In genomic region chr7:28373891-28374495, GRCm38 (mm10) we compare ENCODE assay signal across 8 mouse cellular contexts. TPM values are rescaled to one million over a fixed set of nuclear protein-coding genes. Genes with fewer than 3 reads are reported as not detected.
DNase-seq lines count a peak whose midpoint lies in the region; ATAC-seq and TF ChIP-seq lines count a peak whose summit lies in the region.

No protein-coding gene starts in this region.

- no peak for TF ChIP-seq POLR2A in ES-Bruce4 (IDR thresholded peaks at IDR 0.05; ENCODE audit: insufficient read depth, low read length)

- no peak for TF ChIP-seq EP300 in ES-Bruce4 (IDR thresholded peaks at IDR 0.05; ENCODE audit: insufficient read depth, low read depth, low read length)

- H3K9ac ChIP-seq in ES-Bruce4 (ENCODE audit: low read depth, poor library complexity, severe bottlenecking), result no peak overlapping the region
- peak overlapping the region; percentile 54 for H3K9ac ChIP-seq in embryonic facial prominence, embryonic 13.5 days
- H3K9ac ChIP-seq in liver, embryonic 12.5 days, result no peak overlapping the region

- no peaks in the 10 kb centered on the region for H3K27me3 ChIP-seq in ES-Bruce4 (ENCODE audit: control insufficient read depth, insufficient read depth, low read length, poor library complexity, severe bottlenecking)
- H3K27me3 ChIP-seq in embryonic facial prominence, embryonic 13.5 days, result no peaks in the 10 kb centered on the region
- peaks cover 18% of the 10 kb centered on the region for H3K27me3 ChIP-seq in liver, embryonic 12.5 days (replicated peaks)

- peaks cover 4% of the 10 kb centered on the region for H3K36me3 ChIP-seq in ES-Bruce4 (ENCODE audit: control insufficient read depth, insufficient read depth, low read length, poor library complexity, severe bottlenecking)
- peaks cover 26% of the 10 kb centered on the region for H3K36me3 ChIP-seq in embryonic facial prominence, embryonic 13.5 days
- H3K36me3 ChIP-seq in liver, embryonic 12.5 days, result peaks cover 15% of the 10 kb centered on the region

- 0 out of 2 replicates have a peak overlapping the region, but pooled peaks have one; percentile 9 for H3K4me2 ChIP-seq in embryonic facial prominence, embryonic 13.5 days
- peak overlapping the region; percentile 94; the same call in 1 of the 2 replicates for H3K4me2 ChIP-seq in liver, embryonic 12.5 days

- peaks cover 5% of the 10 kb centered on the region for H3K4me1 ChIP-seq in ES-Bruce4 (ENCODE audit: control insufficient read depth, insufficient read depth, low read length)
- peaks cover 59% of the 10 kb centered on the region for H3K4me1 ChIP-seq in embryonic facial prominence, embryonic 13.5 days
- H3K4me1 ChIP-seq in liver, embryonic 12.5 days, result peaks cover 84% of the 10 kb centered on the region

- H3K4me3 ChIP-seq in ES-Bruce4 (ENCODE audit: low read depth, low read length), result no peak overlapping the region
- H3K4me3 ChIP-seq in embryonic facial prominence, embryonic 13.5 days, result no peak overlapping the region
- H3K4me3 ChIP-seq in liver, embryonic 12.5 days, result no peak overlapping the region

- no peaks in the 10 kb centered on the region for H3K9me3 ChIP-seq in ES-Bruce4 (replicated peaks; ENCODE audit: control insufficient read depth, insufficient read depth, low read length, poor library complexity, severe bottlenecking)
- no peaks in the 10 kb centered on the region for H3K9me3 ChIP-seq in embryonic facial prominence, embryonic 13.5 days
- H3K9me3 ChIP-seq in liver, embryonic 12.5 days (replicated peaks), result no peaks in the 10 kb centered on the region

- H3K27ac ChIP-seq in ES-Bruce4 (ENCODE audit: insufficient read depth, low read length), result 0 out of 2 replicates have a peak overlapping the region, but pooled peaks have one; percentile 39
- peak overlapping the region; percentile 97 for H3K27ac ChIP-seq in embryonic facial prominence, embryonic 13.5 days
- peak overlapping the region; percentile 95 for H3K27ac ChIP-seq in liver, embryonic 12.5 days

- TF ChIP-seq CTCF in ES-Bruce4 (IDR thresholded peaks at IDR 0.05; ENCODE audit: low read depth, low read length), result no peak

- peak; percentile 51 for DNase-seq in kidney, adult 9 months
- DNase-seq in kidney, postnatal 10 days, result no peak
- DNase-seq in right cerebral cortex, postnatal 14 days, result no peak
- DNase-seq in right cerebral cortex, postnatal 4 days, result no peak

- no peak for ATAC-seq in embryonic facial prominence, embryonic 13.5 days (ENCODE audit: insufficient number of reproducible peaks, insufficient read depth, low FRiP score, low TSS enrichment, low read depth)
- ATAC-seq in liver, embryonic 12.5 days, result no peak
- no peak for ATAC-seq in inflammation-experienced regulatory T-cells, adult 6 months

- WGBS in embryonic facial prominence, embryonic 13.5 days, result 74% methylated on average over 7 of the region's 7 CpGs
- WGBS in liver, embryonic 12.5 days (ENCODE audit: insufficient replicate concordance), result 75% methylated on average over 7 of the region's 7 CpGs

RNA-seq across cellular contexts. Expression of gene Plekhg2, which starts 1.6 kb away (rescaled TPM):
- 85.5 and 90.1 TPM in 2 replicates for polyA plus RNA-seq in ES-Bruce4 (2011; ENCODE audit: insufficient read depth, insufficient read length, low read depth, missing spikeins)
- polyA plus RNA-seq in embryonic facial prominence, embryonic 13.5 days (2015; fragmentation: Nextera tagmentation; extraction: Ambion mirVana), result 102 and 109 TPM in 2 replicates
- 13.7 and 14.4 TPM in 2 replicates for polyA plus RNA-seq in liver, embryonic 12.5 days (2016; fragmentation: Nextera tagmentation; extraction: Ambion mirVana)
- 100 to 1,000 TPM in 1 of 3 experiments, 10 to 100 TPM in 2; 48.5 to 102 (median 74.0) TPM for polyA plus RNA-seq in inflammation-experienced regulatory T-cells, adult 6 months (2017; shearing (Covaris generic))

RNA-seq across cellular contexts. Expression of gene Zfp36, which starts 6.1 kb away (rescaled TPM):
- polyA plus RNA-seq in ES-Bruce4 (2011; ENCODE audit: insufficient read depth, insufficient read length, low read depth, missing spikeins), result 25.7 and 26.0 TPM in 2 replicates
- polyA plus RNA-seq in embryonic facial prominence, embryonic 13.5 days (2015; fragmentation: Nextera tagmentation; extraction: Ambion mirVana), result 9.7 and 11.0 TPM in 2 replicates
- polyA plus RNA-seq in liver, embryonic 12.5 days (2016; fragmentation: Nextera tagmentation; extraction: Ambion mirVana), result 7.4 and 7.5 TPM in 2 replicates
- 100 to 1,000 TPM; 100 to 211 (median 148) TPM for polyA plus RNA-seq in inflammation-experienced regulatory T-cells, adult 6 months (2017; shearing (Covaris generic))

RNA-seq across cellular contexts. Expression of gene Med29, which starts 18.5 kb away (rescaled TPM):
- 16.6 and 18.1 TPM in 2 replicates for polyA plus RNA-seq in ES-Bruce4 (2011; ENCODE audit: insufficient read depth, insufficient read length, low read depth, missing spikeins)
- 40.5 and 53.5 TPM in 2 replicates for polyA plus RNA-seq in embryonic facial prominence, embryonic 13.5 days (2015; fragmentation: Nextera tagmentation; extraction: Ambion mirVana)
- 35.1 and 36.8 TPM in 2 replicates for polyA plus RNA-seq in liver, embryonic 12.5 days (2016; fragmentation: Nextera tagmentation; extraction: Ambion mirVana)
- polyA plus RNA-seq in inflammation-experienced regulatory T-cells, adult 6 months (2017; shearing (Covaris generic)), result 10 to 100 TPM; 26.2 to 33.0 (median 32.5) TPM

RNA-seq across cellular contexts. Expression of gene Paf1, which starts 18.8 kb away (rescaled TPM):
- polyA plus RNA-seq in ES-Bruce4 (2011; ENCODE audit: insufficient read depth, insufficient read length, low read depth, missing spikeins), result 88.7 and 96.2 TPM in 2 replicates
- 80.5 and 89.6 TPM in 2 replicates for polyA plus RNA-seq in embryonic facial prominence, embryonic 13.5 days (2015; fragmentation: Nextera tagmentation; extraction: Ambion mirVana)
- 36.5 and 42.4 TPM in 2 replicates for polyA plus RNA-seq in liver, embryonic 12.5 days (2016; fragmentation: Nextera tagmentation; extraction: Ambion mirVana)
- 10 to 100 TPM; 46.2 to 59.4 (median 51.8) TPM for polyA plus RNA-seq in inflammation-experienced regulatory T-cells, adult 6 months (2017; shearing (Covaris generic))

RNA-seq across cellular contexts. Expression of gene Rps16, which starts 23.5 kb away (rescaled TPM):
- 1,972 and 2,086 TPM in 2 replicates for polyA plus RNA-seq in ES-Bruce4 (2011; ENCODE audit: insufficient read depth, insufficient read length, low read depth, missing spikeins)
- 1,032 and 1,091 TPM in 2 replicates for polyA plus RNA-seq in embryonic facial prominence, embryonic 13.5 days (2015; fragmentation: Nextera tagmentation; extraction: Ambion mirVana)
- polyA plus RNA-seq in liver, embryonic 12.5 days (2016; fragmentation: Nextera tagmentation; extraction: Ambion mirVana), result 986 and 994 TPM in 2 replicates
- 1,000 to 10,000 TPM in 2 of 3 experiments, 100 to 1,000 TPM in 1; 937 to 1,605 (median 1,546) TPM for polyA plus RNA-seq in inflammation-experienced regulatory T-cells, adult 6 months (2017; shearing (Covaris generic))

Comparison
In these comparisons a context has a peak if more than half of its experiments do, and no peak if none do; other contexts are left out.
1. H3K27ac ChIP-seq: peak in every context shown above with its lines; median percentile 97 in embryonic facial prominence, embryonic 13.5 days; 95 in liver, embryonic 12.5 days; 39 in ES-Bruce4.